Mouse (Mus musculus) MEL (cell line): ENCODE data around the gene Clstn3. TPM values are rescaled to one million over a fixed set of nuclear protein-coding genes. Genes with fewer than 3 reads are reported as not detected.
"Not testable (repeated sequence)": the region's sequence is repeated elsewhere in the genome, so short reads cannot be mapped to it uniquely, and the experiment has no call there.

Experiments
- DNase-seq: peaks from one replicate; pipeline ENCODE4 v3.0.0; 2011; ENCODE audit warnings: low read depth, low spot score
- H3K27ac ChIP-seq: 2 replicates; pipeline ENCODE4 v1.5.1; 2012; ENCODE audit warnings: low read depth, mild to moderate bottlenecking, control low read depth, low read length, moderate library complexity; ENCODE audit not compliant: control insufficient read depth
- H3K27me3 ChIP-seq, 2 experiments: fragments of 150-350 bp in 1 of 2; sonication (generic) in 1 of 2; 2 replicates each; pipeline ENCODE4 v1.6.1; 2012; ENCODE audit warnings: low read length in 2 of 2, mild to moderate bottlenecking in 2 of 2, improper control_type of control experiment in 1 of 2, moderate library complexity in 1 of 2; ENCODE audit not compliant: insufficient read depth in 2 of 2, control insufficient read depth in 1 of 2
- H3K36me3 ChIP-seq, 2 experiments: 2 replicates each; pipeline ENCODE4 v1.6.1; 2012 to 2014; ENCODE audit warnings: low read length in 2 of 2, improper control_type of control experiment in 1 of 2, inconsistent platforms in 1 of 2, mild to moderate bottlenecking in 1 of 2; ENCODE audit not compliant: insufficient read depth in 2 of 2, control insufficient read depth in 1 of 2
- H3K4me1 ChIP-seq, 2 experiments: fragments of 150-350 bp in 1 of 2; sonication (generic) in 1 of 2; 2 replicates each; pipeline ENCODE4 v1.6.1; 2012; ENCODE audit warnings: low read length in 2 of 2, improper control_type of control experiment in 1 of 2, mild to moderate bottlenecking in 1 of 2; ENCODE audit not compliant: insufficient read depth in 2 of 2, control insufficient read depth in 1 of 2
- H3K4me3 ChIP-seq, 2 experiments: fragments of 150-350 bp in 1 of 2; sonication (generic) in 1 of 2; 2 replicates each; pipeline ENCODE4 v1.5.1; 2012; ENCODE audit warnings: low read depth in 2 of 2, low read length in 2 of 2, mild to moderate bottlenecking in 2 of 2, moderate library complexity in 2 of 2, control low read depth in 1 of 2, improper control_type of control experiment in 1 of 2; ENCODE audit not compliant: control insufficient read depth in 1 of 2, insufficient read depth in 1 of 2
- H3K79me2 ChIP-seq: 2 replicates; pipeline ENCODE4 v1.6.1; 2012; ENCODE audit warnings: mild to moderate bottlenecking, low read length, moderate library complexity; ENCODE audit not compliant: control insufficient read depth, poor library complexity, insufficient read depth
- H3K9ac ChIP-seq: 2 replicates; pipeline ENCODE4 v1.6.1; 2012; ENCODE audit warnings: low read depth, mild to moderate bottlenecking, control low read depth, low read length, moderate library complexity; ENCODE audit not compliant: control insufficient read depth, poor library complexity, severe bottlenecking
- H3K9me3 ChIP-seq: fragments of 150-350 bp; sonication (generic); replicated peaks from 2 replicates; pipeline ENCODE4 v1.6.1; 2012; ENCODE audit warnings: mild to moderate bottlenecking, low read length, improper control_type of control experiment, moderate library complexity; ENCODE audit not compliant: insufficient read depth
- BHLHE40 ChIP-seq: IDR thresholded peaks from 2 replicates; pipeline ENCODE4 v1.6.1; 2012; ENCODE audit warnings: low read depth, mild to moderate bottlenecking, inconsistent platforms, low read length, improper control_type of control experiment, borderline replicate concordance
- CHD2 ChIP-seq: IDR thresholded peaks from 2 replicates; pipeline ENCODE4 v1.6.1; 2011; ENCODE audit warnings: low read length, improper control_type of control experiment
- CTCF ChIP-seq, 3 experiments: IDR thresholded peaks in 2 of 3; conservative IDR thresholded peaks in 1 of 3; 2 replicates each; pipeline ENCODE4 v1.5.1; 2011 to 2012; ENCODE audit warnings: low read length in 3 of 3, low read depth in 2 of 3, mild to moderate bottlenecking in 2 of 3, improper control_type of control experiment in 1 of 3, inconsistent platforms in 1 of 3, mixed read lengths in 1 of 3, moderate library complexity in 1 of 3; ENCODE audit not compliant: control insufficient read depth in 1 of 3, insufficient read depth in 1 of 3, poor library complexity in 1 of 3, severe bottlenecking in 1 of 3
- ELF1 ChIP-seq: IDR thresholded peaks from 2 replicates; pipeline ENCODE4 v1.6.1; 2014; ENCODE audit warnings: low read depth, mild to moderate bottlenecking, inconsistent platforms, low read length, improper control_type of control experiment, moderate library complexity
- GABPA ChIP-seq: IDR thresholded peaks from 2 replicates; pipeline ENCODE4 v1.6.1; 2012; ENCODE audit warnings: low read depth, mild to moderate bottlenecking, inconsistent platforms, low read length, improper control_type of control experiment, moderate library complexity
- GATA1 ChIP-seq: IDR thresholded peaks from 2 replicates; pipeline ENCODE4 v1.6.1; 2011; ENCODE audit warnings: low read depth, low read length, improper control_type of control experiment
- JUND ChIP-seq: IDR thresholded peaks from 2 replicates; pipeline ENCODE4 v1.6.1; 2011; ENCODE audit warnings: low read depth, mild to moderate bottlenecking, improper control_type of control experiment, low read length
- KAT2A ChIP-seq: conservative IDR thresholded peaks from 2 replicates; pipeline ENCODE4 v1.6.1; 2012; ENCODE audit warnings: low read depth, low read length, improper control_type of control experiment, inconsistent platforms
- MAFK ChIP-seq: IDR thresholded peaks from 2 replicates; pipeline ENCODE4 v1.6.1; 2011; ENCODE audit warnings: low read depth, mild to moderate bottlenecking, low read length, improper control_type of control experiment, borderline replicate concordance
- MAX ChIP-seq: IDR thresholded peaks from 2 replicates; pipeline ENCODE4 v1.6.1; 2011; ENCODE audit warnings: low read length, improper control_type of control experiment
- MAZ ChIP-seq: IDR thresholded peaks from 2 replicates; pipeline ENCODE4 v1.6.1; 2012; ENCODE audit warnings: low read depth, mild to moderate bottlenecking, inconsistent platforms, low read length, improper control_type of control experiment
- MEF2A ChIP-seq: IDR thresholded peaks from 2 replicates; pipeline ENCODE4 v1.6.1; 2014; ENCODE audit warnings: low read depth, mild to moderate bottlenecking, inconsistent platforms, low read length, improper control_type of control experiment; ENCODE audit not compliant: poor library complexity, insufficient replicate concordance, severe bottlenecking; ENCODE audit errors: extremely low read depth
- MXI1 ChIP-seq: IDR thresholded peaks from 2 replicates; pipeline ENCODE4 v1.6.1; 2011; ENCODE audit warnings: mild to moderate bottlenecking, low read depth, low read length, improper control_type of control experiment
- MYC ChIP-seq: IDR thresholded peaks from 2 replicates; pipeline ENCODE4 v1.6.1; 2011; ENCODE audit warnings: low read depth, mild to moderate bottlenecking, low read length, improper control_type of control experiment, moderate library complexity
- NELFE ChIP-seq: IDR thresholded peaks from 2 replicates; pipeline ENCODE4 v1.6.1; 2011; ENCODE audit warnings: low read depth, low read length, improper control_type of control experiment
- NRF1 ChIP-seq: IDR thresholded peaks from 2 replicates; pipeline ENCODE4 v1.6.1; 2014; ENCODE audit warnings: low read depth, mild to moderate bottlenecking, inconsistent platforms, low read length, improper control_type of control experiment, moderate library complexity; ENCODE audit not compliant: poor library complexity, insufficient read depth, severe bottlenecking
- POLR2A ChIP-seq, 2 experiments: IDR thresholded peaks; 2 replicates each; pipeline ENCODE4 v1.6.1; 2011 to 2012; ENCODE audit warnings: low read length in 2 of 2, mild to moderate bottlenecking in 2 of 2, control low read depth in 1 of 2, improper control_type of control experiment in 1 of 2, low read depth in 1 of 2, moderate library complexity in 1 of 2; ENCODE audit not compliant: control insufficient read depth in 1 of 2, insufficient read depth in 1 of 2, poor library complexity in 1 of 2
- POLR2AphosphoS2 ChIP-seq: IDR thresholded peaks from 2 replicates; pipeline ENCODE4 v1.6.1; 2011; ENCODE audit warnings: low read length, improper control_type of control experiment
- RAD21 ChIP-seq: IDR thresholded peaks from 2 replicates; pipeline ENCODE4 v1.6.1; 2011; ENCODE audit warnings: mild to moderate bottlenecking, low read depth, low read length, improper control_type of control experiment
- TBP ChIP-seq: IDR thresholded peaks from 2 replicates; pipeline ENCODE4 v1.8.0; 2011; ENCODE audit warnings: low read depth, low read length, improper control_type of control experiment
- TCF12 ChIP-seq: IDR thresholded peaks from 2 replicates; pipeline ENCODE4 v1.6.1; 2014; ENCODE audit warnings: low read depth, mild to moderate bottlenecking, inconsistent platforms, low read length, improper control_type of control experiment, moderate library complexity
- UBTF ChIP-seq: IDR thresholded peaks from 2 replicates; pipeline ENCODE4 v1.6.1; 2012; ENCODE audit warnings: low read depth, mild to moderate bottlenecking, inconsistent platforms, low read length, improper control_type of control experiment, moderate library complexity, borderline replicate concordance; ENCODE audit not compliant: insufficient read depth
- USF1 ChIP-seq: IDR thresholded peaks from 2 replicates; pipeline ENCODE4 v1.6.1; 2014; ENCODE audit warnings: low read depth, mild to moderate bottlenecking, inconsistent platforms, low read length, improper control_type of control experiment, moderate library complexity
- ZC3H11A ChIP-seq: IDR thresholded peaks from 2 replicates; pipeline ENCODE4 v1.6.1; 2012; ENCODE audit warnings: low read depth, mild to moderate bottlenecking, inconsistent platforms, low read length, improper control_type of control experiment
- ZKSCAN1 ChIP-seq: IDR thresholded peaks from 2 replicates; pipeline ENCODE4 v1.6.1; 2012; ENCODE audit warnings: low read depth, mild to moderate bottlenecking, inconsistent platforms, low read length, improper control_type of control experiment, moderate library complexity
- polyA plus RNA-seq, 2 experiments: library from polyadenylated mRNA; stranded (reverse) in 1 of 2; unstranded in 1 of 2; fragments of >175 nt in 1 of 2; fragments of >200 nt in 1 of 2; gene quantifications; 2 replicates each; pipeline versions ENCODE4 v1.2.1 to v1.2.4; 2012; ENCODE audit warnings: low replicate concordance in 2 of 2, low read depth in 1 of 2; ENCODE audit not compliant: insufficient read length in 2 of 2, insufficient read depth in 1 of 2, missing spikeins in 1 of 2
- total RNA-seq: library from RNA; depleted of rRNA; stranded (reverse); fragments of 300-350 nt; gene quantifications from 2 replicates; pipeline ENCODE4 v1.2.3, GENCODE M21; 2012

The Clstn3 gene
- total and polyA plus RNA-seq, 3 experiments = 51.3 to 59.8 TPM; not detected in 1

- H3K36me3 ChIP-seq = peaks cover 0 to 6% of the 10 kb centered on the region in 2 experiments; a peak in 1 of 4 replicates
- no peak overlapping the region for H3K27ac ChIP-seq
- H3K9me3 ChIP-seq = no peaks in the 10 kb centered on the region
- no peak for DNase-seq
- H3K4me3 ChIP-seq = no peak overlapping the region
- H3K27me3 ChIP-seq = no peaks in the 10 kb centered on the region
- TF ChIP-seq ELF1 = no peak
- TF ChIP-seq NRF1 = no peak
- no peak for TF ChIP-seq MXI1
- H3K9ac ChIP-seq = no peak overlapping the region
- no peaks in the 10 kb centered on the region for H3K79me2 ChIP-seq
- H3K4me1 ChIP-seq = peaks cover 7 to 13% of the 10 kb centered on the region in 2 experiments; a peak in 3 of 4 replicates
Measured at GRCm38 (mm10) chr6:124425523-124425922, 39.1 kb downstream of the Clstn3 start.

GRCm38 (mm10) chr6:124425042-124425441, 39.6 kb downstream of the Clstn3 start:
- not testable (repeated sequence) for H3K27ac ChIP-seq

GRCm38 (mm10) chr6:124424068-124424498, 40.5 kb downstream of the Clstn3 start:
- Histone ChIP-seq H3K9me3 (no peaks in the 10 kb centered on the region), H3K9ac (no peak overlapping the region), H3K79me2 (no peaks in the 10 kb centered on the region), H3K27me3 (no peaks in the 10 kb centered on the region), H3K4me1 (peaks cover 7 to 13% of the 10 kb centered on the region in 2 experiments; a peak in 3 of 4 replicates), H3K36me3 (peaks cover 0 to 6% of the 10 kb centered on the region in 2 experiments; a peak in 1 of 4 replicates), H3K27ac (no peak overlapping the region), H3K4me3 (no peak overlapping the region)
- peak; percentile 72 for DNase-seq
- TF ChIP-seq MXI1 (peak; percentile 49; the same call in 1 of the 2 replicates), KAT2A (peak; percentile 41; the same call in 1 of the 2 replicates), CHD2 (no peak), UBTF (no peak), POLR2A (IDR thresholded peaks at IDR 0.05; ENCODE audit: control insufficient read depth in 1 of 2, insufficient read depth in 1 of 2, low read depth in 1 of 2, low read length in 2 of 2, poor library complexity in 1 of 2) (no peak), TCF12 (0 out of 2 replicates have a peak, but pooled peaks have one; percentile 8), BHLHE40 (no peak), JUND (no peak), NELFE (no peak), RAD21 (no peak), MEF2A (no peak), ZC3H11A (no peak), USF1 (no peak), TBP (no peak), MAZ (no peak), NRF1 (no peak), POLR2AphosphoS2 (no peak), ZKSCAN1 (no peak), MAFK (no peak), MYC (no peak), CTCF (IDR thresholded peaks at IDR 0.05 in 2 of 3, conservative IDR thresholded peaks at IDR 0.05 in 1 of 3; ENCODE audit: control insufficient read depth in 1 of 3, insufficient read depth in 1 of 3, low read depth in 2 of 3, low read length in 3 of 3, poor library complexity in 1 of 3, severe bottlenecking in 1 of 3) (no peak), GABPA (no peak), GATA1 (peak; percentile 74), ELF1 (no peak), MAX (peak; percentile 60)

More at GRCm38 (mm10) chr6:124425042-124425441, 39.6 kb downstream of the Clstn3 start:
- not testable (repeated sequence) for H3K79me2 ChIP-seq, H3K36me3 ChIP-seq, H3K4me3 ChIP-seq, H3K27me3 ChIP-seq, H3K9ac ChIP-seq, DNase-seq, H3K9me3 ChIP-seq
- TF ChIP-seq USF1 = peak; percentile 37; the same call in 1 of the 2 replicates
- H3K4me1 ChIP-seq = peaks cover 7 to 13% of the 10 kb centered on the region in 2 experiments; a peak in 3 of 4 replicates
